Mouse (Mus musculus): ENCODE data around the gene Pilra.

Gene Pilra

GRCm38 (mm10) chr5:137779053-137779933, 56.8 kb downstream of the Pilra start:
- DNase-seq (ENCODE audit: low read depth, low spot score), result peak; percentile 64

GRCm38 (mm10) chr5:137778635-137779034, 57.4 kb downstream of the Pilra start, which contains the start of gene Ppp1r35:
TSS of gene Ppp1r35 (plus strand) at chr5:137778849.
- DNase-seq (ENCODE audit: low read depth, low spot score), result peak; percentile 97

DNA sequence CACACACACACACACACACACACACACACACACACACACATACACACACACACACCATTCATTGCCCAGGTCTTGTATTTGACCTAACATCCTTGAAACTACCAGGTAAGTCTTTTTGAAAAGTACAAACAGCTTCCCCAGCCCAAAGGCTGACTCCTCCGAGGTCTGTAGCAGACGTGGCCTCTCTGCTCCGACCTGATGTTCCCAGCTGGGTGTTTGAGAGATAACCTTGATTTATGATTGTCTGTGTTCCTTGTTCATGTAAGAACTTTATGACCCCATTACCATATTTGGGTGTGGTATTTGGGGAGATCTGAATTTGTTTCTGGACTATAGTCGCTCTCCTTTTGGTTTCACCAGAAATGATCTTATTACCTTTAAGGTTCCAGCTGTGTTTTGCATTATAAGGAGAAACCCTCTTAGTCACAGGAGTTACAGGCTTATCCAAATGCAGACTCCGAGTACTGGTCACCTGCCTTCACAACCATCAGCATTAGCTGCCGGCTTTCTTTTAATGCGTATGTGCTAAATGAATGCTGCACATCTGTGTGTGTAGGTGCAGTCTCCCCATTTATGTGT, 58.7 kb downstream of the Pilra start:
- DNase-seq (ENCODE audit: low read depth, low spot score), result no peak

DNA sequence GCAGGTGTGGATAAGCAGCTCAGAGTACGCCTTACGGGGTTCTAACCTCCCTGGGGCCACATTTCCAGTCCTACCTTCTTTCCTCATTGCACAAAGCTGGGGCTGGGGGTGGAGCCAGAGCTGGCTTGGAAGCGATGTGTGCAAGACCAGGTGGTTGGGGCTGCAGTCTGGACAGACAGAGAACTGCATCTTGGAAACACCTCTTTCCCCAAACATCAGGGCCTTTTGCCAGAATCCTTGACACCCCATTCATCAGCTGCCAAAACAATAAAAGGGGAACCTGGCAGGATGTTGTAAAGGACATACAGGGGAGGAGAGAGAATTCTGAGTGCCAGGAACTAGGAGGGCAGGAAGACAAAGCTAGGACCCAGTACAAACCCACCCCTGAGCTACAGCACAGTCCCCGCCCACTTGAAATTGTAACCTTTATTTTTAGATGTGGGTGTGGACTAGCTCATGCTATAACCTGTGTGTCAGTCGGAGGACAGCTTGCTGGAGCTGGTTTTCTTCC, 59.6 kb downstream of the Pilra start:
- no peak for DNase-seq (ENCODE audit: low read depth, low spot score)

GRCm38 (mm10) chr5:137775587-137776290, 60.3 kb downstream of the Pilra start:
- no peak for DNase-seq (ENCODE audit: low read depth, low spot score)

DNA sequence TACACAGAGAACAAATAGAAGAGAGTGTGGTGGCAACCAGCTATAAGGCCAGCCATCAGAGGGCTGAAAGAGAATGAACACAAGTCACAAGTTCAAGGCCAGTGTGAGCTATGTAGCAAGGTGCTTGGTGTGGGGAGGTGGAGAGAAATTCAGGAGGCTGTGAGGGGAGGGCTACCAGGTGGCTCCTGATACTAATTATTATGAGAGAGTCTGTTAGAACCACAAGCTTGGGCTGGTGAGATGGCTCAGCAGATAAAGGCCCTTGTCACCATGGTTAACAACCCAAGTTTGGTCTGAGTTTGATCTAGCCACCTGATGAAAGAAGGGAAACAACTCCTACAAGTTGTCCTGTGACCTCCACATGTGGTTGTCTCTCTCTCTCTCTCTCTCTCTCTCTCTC, 63.3 kb downstream of the Pilra start:
- DNase-seq (ENCODE audit: low read depth, low spot score), result no peak
